Mouse (Mus musculus) ovary, postnatal 36 days (tissue): ENCODE measurements around the gene Nfe2l3.

Source experiments
- DNase-seq: peaks from one replicate; pipeline ENCODE4 v3.0.0; 2022; ENCODE audit warnings: low spot score, mixed read lengths

The Nfe2l3 gene

DNA sequence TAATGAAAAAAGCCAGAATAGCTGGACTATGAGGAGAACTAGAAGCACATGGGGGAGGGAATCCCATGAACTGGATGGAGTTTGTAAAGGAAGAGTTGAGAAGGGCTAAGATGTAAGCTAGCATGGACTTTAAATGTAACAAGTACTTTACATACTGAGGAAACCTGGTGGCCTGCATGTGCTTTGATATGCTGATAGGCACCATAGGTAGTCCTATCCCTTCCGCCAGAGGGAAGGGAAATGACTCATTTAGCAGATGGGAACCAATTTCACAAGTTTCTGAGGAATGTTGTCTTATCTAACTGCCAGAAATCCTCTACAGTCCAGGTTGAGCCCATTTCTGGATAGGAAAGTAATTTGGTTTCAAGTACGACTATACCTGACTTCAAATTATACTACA, 53.2 kb downstream of the Nfe2l3 start:
- DNase-seq, result no peak

DNA sequence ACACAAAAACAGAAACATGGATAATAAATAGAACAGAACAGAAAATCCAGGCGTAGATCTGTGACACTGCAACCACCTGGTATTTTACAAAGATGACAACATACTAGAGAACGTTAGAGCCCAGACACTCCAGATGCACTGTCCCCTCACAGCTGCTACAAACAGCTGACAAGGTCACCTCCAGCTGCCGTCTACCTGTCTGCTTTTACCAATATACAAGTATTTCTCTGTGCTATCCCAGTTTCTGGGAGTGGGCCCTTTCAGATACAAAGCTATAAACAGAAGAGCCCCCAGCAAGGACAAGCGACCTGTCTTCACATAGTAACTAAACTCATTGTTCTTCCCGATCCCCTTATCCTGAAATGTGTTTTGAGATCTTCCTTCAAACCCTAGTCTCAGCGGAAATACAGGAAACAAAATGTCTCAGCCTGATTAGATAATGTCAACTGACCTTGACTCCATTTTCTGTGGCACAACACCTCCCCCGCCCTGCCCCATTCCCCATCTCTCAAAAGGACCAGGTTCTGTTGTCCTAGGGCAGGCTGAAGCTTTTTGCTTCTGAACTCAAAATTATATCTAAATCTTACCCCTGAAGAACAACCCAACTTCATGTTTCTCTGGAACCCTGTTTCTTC, 53.7 kb downstream of the Nfe2l3 start:
- no peak for DNase-seq

DNA sequence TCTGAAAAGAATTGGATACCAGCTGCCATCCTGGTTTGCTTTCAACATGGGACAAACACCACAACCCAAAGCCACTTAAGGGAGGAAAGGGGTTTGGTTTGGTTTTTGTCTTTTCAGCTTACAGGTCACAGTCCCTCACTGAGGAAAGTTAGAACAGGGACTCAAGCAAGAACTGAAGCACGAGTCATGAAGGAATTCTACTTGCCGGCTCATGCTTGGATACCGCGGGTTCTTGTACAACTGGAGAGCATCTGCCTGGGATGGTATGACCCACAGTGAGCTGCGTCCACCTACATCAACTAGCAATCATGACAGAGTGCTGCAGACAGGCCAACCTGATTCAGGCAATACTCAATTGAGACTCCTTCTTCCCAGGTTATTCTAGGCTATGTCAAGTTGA, 54.3 kb downstream of the Nfe2l3 start:
- DNase-seq, result no peak

GRCm38 (mm10) chr6:51489787-51490186, 57.3 kb downstream of the Nfe2l3 start:
- peak; percentile 35 for DNase-seq

GRCm38 (mm10) chr6:51497321-51498111, 65.0 kb downstream of the Nfe2l3 start:
- no peak for DNase-seq

DNA sequence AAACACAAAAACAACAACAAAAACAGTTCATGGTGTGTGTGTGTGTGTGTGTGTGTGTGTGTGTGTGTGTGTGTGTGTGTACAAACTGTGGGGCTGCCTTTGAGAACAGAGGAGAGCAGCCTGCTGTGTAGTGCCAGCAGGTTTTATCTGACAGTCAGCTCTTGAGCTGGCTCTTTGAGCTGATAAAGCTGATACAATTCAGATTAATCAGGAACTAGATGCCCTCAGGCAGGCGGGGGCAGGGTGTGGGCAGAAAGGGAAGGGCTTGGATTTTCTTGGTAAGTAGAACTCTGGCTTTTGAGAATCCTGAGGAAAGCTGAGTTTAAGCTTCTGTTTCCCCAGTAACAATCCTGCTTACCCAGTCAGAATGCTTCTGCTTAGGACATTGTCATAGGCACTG, 73.2 kb downstream of the Nfe2l3 start:
- no peak for DNase-seq

DNA sequence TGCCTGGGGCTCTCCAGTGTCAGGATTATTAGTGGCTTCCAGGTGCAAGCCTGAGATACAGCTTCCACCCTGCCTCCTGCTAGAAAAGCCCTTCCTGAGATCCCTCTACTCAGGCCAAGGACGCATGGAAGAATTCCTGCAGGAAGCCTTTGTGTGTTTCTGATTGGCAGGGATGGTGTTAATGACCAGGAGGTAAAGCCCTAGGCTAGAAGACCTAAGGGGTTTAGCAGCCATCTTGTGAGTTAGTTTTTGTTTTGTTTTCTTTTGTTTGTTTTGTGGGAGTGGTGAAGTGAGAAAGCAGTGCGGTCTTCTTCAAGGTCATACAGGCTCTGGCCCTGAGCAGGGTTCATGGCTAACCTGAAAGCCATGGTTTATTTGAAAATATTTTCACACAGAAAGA, 75.1 kb downstream of the Nfe2l3 start:
- DNase-seq, result no peak
